Mouse (Mus musculus) CH12.LX (cell line): Measurements from ENCODE around the gene Fgfr2. TPM values are rescaled to one million over a fixed set of nuclear protein-coding genes. Genes with fewer than 3 reads are reported as not detected.

Experiments
- DNase-seq: peaks from one replicate; pipeline ENCODE4 v3.0.0-alpha.2; 2013; ENCODE audit errors: extremely low read depth
- H3K27ac ChIP-seq: 2 replicates; pipeline ENCODE4 v1.5.1; 2012; ENCODE audit warnings: low read depth, mild to moderate bottlenecking, control low read depth, moderate library complexity; ENCODE audit not compliant: insufficient read depth
- H3K27me3 ChIP-seq: replicated peaks from 2 replicates; pipeline ENCODE3; 2012; ENCODE audit warnings: inconsistent platforms
- H3K36me3 ChIP-seq, 2 experiments: replicated peaks in 1 of 2; 2 replicates each; pipeline versions ENCODE3 to v1.6.1; 2012; ENCODE audit warnings: inconsistent platforms in 1 of 2, low read length in 1 of 2, mild to moderate bottlenecking in 1 of 2, mixed read lengths in 1 of 2, moderate library complexity in 1 of 2; ENCODE audit not compliant: control insufficient read depth in 1 of 2, insufficient read depth in 1 of 2
- H3K4me1 ChIP-seq, 2 experiments: 2 replicates each; pipeline ENCODE4 v1.6.1; 2012; ENCODE audit warnings: inconsistent platforms in 1 of 2, moderate library complexity in 1 of 2; ENCODE audit not compliant: insufficient read depth in 2 of 2, control insufficient read depth in 1 of 2
- H3K4me2 ChIP-seq: 2 replicates; pipeline ENCODE4 v1.6.1; 2012; ENCODE audit warnings: low read depth, mild to moderate bottlenecking, control low read depth; ENCODE audit not compliant: poor library complexity, insufficient read depth, severe bottlenecking
- H3K4me3 ChIP-seq, 3 experiments: fragments of 150-350 bp in 1 of 3; sonication (generic) in 1 of 3; replicated peaks in 1 of 3; 2 replicates each; pipeline versions ENCODE3 to v1.5.1; 2011 to 2012; ENCODE audit warnings: low read depth in 2 of 3, low read length in 2 of 3, mild to moderate bottlenecking in 2 of 3, moderate library complexity in 2 of 3, control low read depth in 1 of 3, improper control_type of control experiment in 1 of 3, inconsistent platforms in 1 of 3, mixed read lengths in 1 of 3; ENCODE audit not compliant: poor library complexity in 1 of 3
- H3K79me2 ChIP-seq: replicated peaks from 2 replicates; pipeline ENCODE4 v1.6.1; 2012; ENCODE audit warnings: mild to moderate bottlenecking, moderate library complexity; ENCODE audit not compliant: control insufficient read depth, poor library complexity, insufficient read depth, severe bottlenecking; ENCODE audit errors: extremely low read depth
- H3K9ac ChIP-seq: 2 replicates; pipeline ENCODE4 v1.6.1; 2012; ENCODE audit warnings: low read depth, mild to moderate bottlenecking, control low read depth, moderate library complexity; ENCODE audit not compliant: insufficient read depth
- H3K9me3 ChIP-seq: replicated peaks from 2 replicates; pipeline ENCODE3; 2012; ENCODE audit warnings: low read length, inconsistent platforms, mixed read lengths
- JUN ChIP-seq: IDR thresholded peaks from 2 replicates; pipeline ENCODE4 v1.6.1; 2011; ENCODE audit warnings: low read depth, mild to moderate bottlenecking, low read length, improper control_type of control experiment, moderate library complexity; ENCODE audit not compliant: insufficient read depth
- JUND ChIP-seq: conservative IDR thresholded peaks from 2 replicates; pipeline ENCODE4 v1.6.1; 2011; ENCODE audit warnings: low read depth, low read length, improper control_type of control experiment
- PAX5 ChIP-seq: IDR thresholded peaks from 2 replicates; pipeline ENCODE4 v1.6.1; 2012; ENCODE audit warnings: low read length, inconsistent platforms, mixed read lengths
- TBP ChIP-seq: conservative IDR thresholded peaks from 2 replicates; pipeline ENCODE4 v1.6.1; 2011; ENCODE audit warnings: low read depth, low read length, improper control_type of control experiment
- TCF12 ChIP-seq: IDR thresholded peaks from 2 replicates; pipeline ENCODE4 v1.6.1; 2014; ENCODE audit warnings: low read depth, mild to moderate bottlenecking, inconsistent platforms, low read length, improper control_type of control experiment
- UBTF ChIP-seq: IDR thresholded peaks from 2 replicates; pipeline ENCODE4 v1.6.1; 2012; ENCODE audit warnings: low read depth, mild to moderate bottlenecking, inconsistent platforms, low read length, improper control_type of control experiment, moderate library complexity
- USF2 ChIP-seq: conservative IDR thresholded peaks from 2 replicates; pipeline ENCODE4 v1.6.1; 2011; ENCODE audit warnings: low read depth, low read length, improper control_type of control experiment
- ZC3H11A ChIP-seq: IDR thresholded peaks from 2 replicates; pipeline ENCODE4 v1.6.1; 2012; ENCODE audit warnings: low read depth, mild to moderate bottlenecking, inconsistent platforms, low read length, improper control_type of control experiment
- ZKSCAN1 ChIP-seq: IDR thresholded peaks from 2 replicates; pipeline ENCODE4 v1.6.1; 2012; ENCODE audit warnings: low read depth, inconsistent platforms, low read length, improper control_type of control experiment, borderline replicate concordance
- dilution Hi-C: fragments of 300-500 bp; cut with MboI; formaldehyde crosslinking; loops from 2 replicates; pipeline ENCODE4 v1.14.3; 2020; ENCODE audit warnings: low sequenced_read_pairs; ENCODE audit not compliant: extremely low pct_unique_long_range_greater_than_20kb, extremely low pct_ligation_motif_present
- in situ Hi-C: fragments of 300-500 bp; cut with MboI; formaldehyde crosslinking; loops from 3 replicates; pipeline ENCODE4 v1.14.3; 2019; ENCODE audit warnings: low sequenced_read_pairs, low pct_ligation_motif_present, low pct_unique_long_range_greater_than_20kb, mixed read lengths
- polyA plus RNA-seq: library from polyadenylated mRNA; unstranded; fragments of >175 nt; gene quantifications from 2 replicates; pipeline ENCODE4 v1.2.1, GENCODE M21; 2012; ENCODE audit warnings: low read depth; ENCODE audit not compliant: insufficient read length
- total RNA-seq, 2 experiments: library from RNA; depleted of rRNA; stranded (reverse); fragments of 300-350 nt in 1 of 2; fragments of >200 nt in 1 of 2; gene quantifications; 2 replicates each; pipeline ENCODE4 v1.2.3; 2012 to 2014

Fgfr2 gene
- total and polyA plus RNA-seq, 3 experiments, result not detected

DNA sequence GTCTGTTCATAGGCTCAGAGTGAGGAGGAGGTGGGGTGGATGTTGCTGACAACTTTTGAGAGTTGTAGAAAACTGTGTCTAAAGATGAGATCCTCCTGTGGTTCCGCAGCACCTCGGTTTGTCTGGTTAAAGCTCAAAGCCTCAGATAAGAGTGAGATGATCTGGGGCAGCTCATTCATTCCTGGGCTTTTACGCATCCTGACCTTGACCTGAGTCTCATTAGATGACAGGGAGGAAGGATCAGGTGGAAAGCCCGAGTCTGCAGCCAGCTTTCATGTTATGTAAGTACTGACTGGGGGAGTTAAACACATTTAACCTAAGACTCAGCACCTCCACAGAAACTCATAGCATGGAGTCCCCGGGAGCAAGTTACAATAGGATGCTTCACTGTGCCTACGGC is 1096.5 kb downstream of the Fgfr2 start:
- H3K4me1 ChIP-seq, result no peaks in the 10 kb centered on the region
- H3K27ac ChIP-seq, result no peak overlapping the region
- dilution Hi-C loops (no loop called here), in situ Hi-C loops (no loop called here)
- DNase-seq, result no peak
- H3K4me2 ChIP-seq, result no peak overlapping the region
- no peaks in the 10 kb centered on the region for H3K36me3 ChIP-seq
- TF ChIP-seq UBTF, result no peak
- no peak for TF ChIP-seq USF2
- no peak for TF ChIP-seq PAX5
- no peak for TF ChIP-seq ZKSCAN1
- no peak for TF ChIP-seq JUND
- TF ChIP-seq TCF12, result no peak
- H3K79me2 ChIP-seq, result no peaks in the 10 kb centered on the region
- no peaks in the 10 kb centered on the region for H3K9me3 ChIP-seq
- H3K27me3 ChIP-seq, result peaks cover 77% of the 10 kb centered on the region
- no peak overlapping the region for H3K4me3 ChIP-seq
- no peak overlapping the region for H3K9ac ChIP-seq

GRCm38 (mm10) chr7:132025591-132025990 is 1097.6 kb downstream of the Fgfr2 start:
- no peak for TF ChIP-seq JUND
- TF ChIP-seq ZC3H11A, result no peak
- in situ Hi-C loops, result no loop called here
- Histone ChIP-seq H3K9me3 (no peaks in the 10 kb centered on the region), H3K4me1 (no peaks in the 10 kb centered on the region), H3K36me3 (no peaks in the 10 kb centered on the region), H3K27me3 (peaks cover 71% of the 10 kb centered on the region), H3K4me3 (no peak overlapping the region), H3K4me2 (no peak overlapping the region), H3K79me2 (no peaks in the 10 kb centered on the region), H3K27ac (no peak overlapping the region), H3K9ac (no peak overlapping the region)
- DNase-seq, result no peak
- dilution Hi-C loops, result no loop called here

DNA sequence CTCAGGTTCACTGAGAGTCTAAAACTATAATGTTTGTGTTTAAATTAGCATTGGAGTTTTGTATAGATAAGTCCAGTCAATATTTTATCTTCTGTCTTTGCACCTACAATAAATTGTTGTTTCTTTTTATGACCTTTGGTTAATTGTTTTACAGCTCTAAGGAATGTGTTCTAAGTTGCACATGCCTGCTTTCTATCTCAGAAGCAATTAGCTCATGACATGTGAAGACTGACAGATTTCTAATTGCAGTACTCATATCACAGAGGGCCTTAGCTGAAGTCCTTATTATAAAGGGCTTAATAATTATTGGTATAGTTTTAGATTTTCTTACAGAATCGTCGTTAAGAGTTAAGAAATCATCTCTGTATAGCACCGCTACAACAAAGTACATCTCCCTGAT is 1107.2 kb downstream of the Fgfr2 start:
- H3K4me2 ChIP-seq, result no peak overlapping the region
- no peaks in the 10 kb centered on the region for H3K4me1 ChIP-seq
- in situ Hi-C loops, result no loop called here
- dilution Hi-C loops, result no loop called here
- H3K9me3 ChIP-seq, result peaks cover 4% of the 10 kb centered on the region
- H3K79me2 ChIP-seq, result no peaks in the 10 kb centered on the region
- no peak overlapping the region for H3K27ac ChIP-seq
- H3K9ac ChIP-seq, result no peak overlapping the region
- no peaks in the 10 kb centered on the region for H3K36me3 ChIP-seq
- no peak for DNase-seq
- peaks cover 62% of the 10 kb centered on the region for H3K27me3 ChIP-seq
- H3K4me3 ChIP-seq, result no peak overlapping the region
- TF ChIP-seq TBP (no peak), JUN (no peak)
